Mouse (Mus musculus) adrenal gland, postnatal 25 days (tissue): Measurements from ENCODE around the gene Kera. TPM values are rescaled to one million over a fixed set of nuclear protein-coding genes. Genes with fewer than 3 reads are reported as not detected.
A peak's percentile ranks its signal among the peaks of the same experiment; 100 is the strongest.

Experiments used
- DNase-seq: peaks from one replicate; pipeline ENCODE4 v3.0.0; 2021; ENCODE audit warnings: mixed read lengths
- long read RNA-seq: library from polyadenylated mRNA; stranded (forward); transcript quantifications from one replicate; pipeline ENCODE4 v2.0.0, GENCODE M21; 2021
- total RNA-seq: library from RNA; stranded (reverse); gene quantifications from 2 replicates; pipeline ENCODE4 v1.2.3, GENCODE M21; 2021

Gene Kera
- total RNA-seq = not detected in 2 replicates
- long read RNA-seq = 0 reads

DNA sequence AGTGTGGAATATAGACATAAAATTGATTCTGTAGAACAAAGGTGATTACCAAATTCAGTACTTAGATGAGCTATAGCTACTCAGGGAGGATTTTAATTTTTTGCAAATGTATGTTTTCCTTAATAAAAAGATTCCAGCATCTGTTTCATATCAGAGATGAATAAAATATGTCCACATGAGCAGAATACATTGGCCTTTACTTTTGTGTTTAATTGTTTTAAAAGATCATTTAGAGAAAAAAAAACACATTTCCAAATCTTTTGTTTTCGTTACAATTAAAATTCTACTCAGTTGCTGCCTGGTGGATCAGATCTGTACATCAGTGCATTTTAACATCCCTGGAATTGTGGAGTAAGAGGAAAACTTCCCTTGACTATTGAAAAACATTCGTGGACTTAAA is at the start of gene Kera:
Kera (plus strand) TSS at position 301 of the 400 bp plus-strand sequence.
- no peak for DNase-seq

DNA sequence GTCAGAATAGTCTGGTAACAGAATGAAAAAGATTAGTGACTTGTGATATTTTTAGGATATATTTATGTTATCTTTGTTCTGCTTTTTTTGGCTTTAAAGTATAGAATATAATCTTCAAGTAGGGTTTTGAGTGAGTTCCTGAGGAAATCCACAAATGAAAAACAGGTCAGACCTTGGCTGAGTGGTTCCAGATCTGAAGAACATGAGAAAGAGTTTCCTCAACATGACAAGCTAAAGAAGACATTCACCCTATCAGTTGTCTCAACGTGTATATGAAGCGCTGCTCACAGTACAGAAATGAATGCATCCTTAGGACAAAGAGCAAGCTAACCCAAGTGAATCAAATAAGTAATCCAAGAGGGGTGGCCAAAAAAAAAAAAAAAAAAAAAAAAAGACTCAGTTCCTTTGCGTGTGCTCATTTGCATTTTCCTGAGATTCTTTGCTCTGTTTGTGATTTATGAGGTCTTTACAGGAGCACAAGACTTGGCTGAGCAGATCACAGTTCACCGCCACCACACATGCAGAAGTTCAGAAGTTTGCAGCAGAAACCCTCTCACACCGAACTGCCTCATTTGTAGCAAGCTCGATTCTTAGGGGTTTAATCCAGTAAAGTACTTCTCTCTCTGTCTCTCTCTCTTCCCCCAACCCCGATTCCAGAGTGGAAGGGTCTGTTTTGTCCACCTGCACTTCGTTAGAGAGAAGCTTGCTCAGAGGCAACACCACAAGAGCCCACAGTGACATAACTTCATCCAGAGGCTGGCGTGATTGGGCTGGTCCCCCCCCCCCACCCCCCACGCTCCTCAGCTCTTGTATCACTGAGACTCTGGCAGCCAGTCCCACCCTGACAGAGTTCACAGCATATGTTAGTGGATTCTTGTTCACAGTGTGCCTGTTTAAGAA is 41.5 kb upstream of the Kera start, which contains the start of gene Lum:
Lum (plus strand) TSS at position 172 of the 900 bp plus-strand sequence.
- no peak for DNase-seq

DNA sequence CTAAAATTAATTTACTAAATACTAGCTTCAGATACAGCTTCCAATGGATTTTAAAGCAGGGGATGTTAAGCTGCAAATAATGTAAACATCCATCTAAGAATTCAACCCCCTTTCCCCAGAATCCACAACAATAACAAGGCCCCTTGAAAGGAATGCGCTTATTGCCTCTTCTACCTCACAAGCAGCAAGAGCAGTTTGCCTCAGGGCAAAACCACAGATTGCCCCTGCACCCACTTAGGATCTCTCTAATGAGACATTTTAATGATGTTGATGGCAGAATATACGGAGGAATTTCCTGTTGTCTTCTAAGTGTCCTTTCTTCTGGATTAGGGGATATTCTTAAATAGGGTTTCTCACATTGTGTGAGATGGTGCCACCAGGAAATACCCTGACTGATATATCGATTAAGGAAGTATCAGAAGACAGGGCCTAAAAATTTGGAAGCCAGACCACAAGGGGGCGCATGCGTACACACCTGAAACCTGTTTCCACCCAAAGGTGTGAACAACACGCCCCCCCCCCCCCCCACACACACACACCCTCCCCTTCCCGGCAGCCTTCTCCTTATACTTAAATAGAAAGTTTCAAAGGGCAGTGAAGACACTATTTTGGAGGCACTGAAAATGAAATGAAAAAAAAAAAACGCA is 39.1 kb upstream of the Kera start:
- peak; percentile 15 for DNase-seq

DNA sequence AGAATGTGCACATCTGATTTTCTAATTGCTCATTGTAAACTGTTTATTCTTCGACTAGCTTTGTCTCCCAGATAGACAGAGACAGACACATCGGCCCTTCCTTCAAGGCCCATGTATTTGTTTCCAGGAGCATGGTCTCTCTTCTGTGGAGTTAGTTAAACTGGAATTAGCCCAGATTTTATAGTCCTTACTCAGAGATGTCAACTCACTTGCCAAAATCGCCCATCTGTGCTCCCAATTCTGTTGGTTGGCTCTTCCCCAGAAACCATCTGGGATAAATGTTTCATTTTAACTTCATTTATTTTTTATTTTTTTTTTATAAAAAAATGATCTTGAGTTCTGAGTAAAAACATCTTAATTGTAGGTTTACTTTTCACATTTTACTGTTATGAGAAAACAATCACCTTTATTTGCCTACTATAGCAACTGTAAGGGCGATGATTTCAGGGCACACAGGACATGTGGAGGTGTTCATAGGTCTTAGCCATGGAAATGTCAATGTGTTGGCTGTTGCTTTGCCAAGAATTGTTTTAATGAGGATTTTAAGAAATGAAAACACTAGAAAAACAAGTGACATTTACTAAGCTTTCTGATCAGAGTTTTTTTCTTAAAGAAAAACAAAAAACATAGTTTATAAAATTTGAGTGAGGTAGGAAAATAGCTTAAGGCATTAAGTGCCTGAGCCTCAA is 24.0 kb upstream of the Kera start:
- DNase-seq = no peak

DNA sequence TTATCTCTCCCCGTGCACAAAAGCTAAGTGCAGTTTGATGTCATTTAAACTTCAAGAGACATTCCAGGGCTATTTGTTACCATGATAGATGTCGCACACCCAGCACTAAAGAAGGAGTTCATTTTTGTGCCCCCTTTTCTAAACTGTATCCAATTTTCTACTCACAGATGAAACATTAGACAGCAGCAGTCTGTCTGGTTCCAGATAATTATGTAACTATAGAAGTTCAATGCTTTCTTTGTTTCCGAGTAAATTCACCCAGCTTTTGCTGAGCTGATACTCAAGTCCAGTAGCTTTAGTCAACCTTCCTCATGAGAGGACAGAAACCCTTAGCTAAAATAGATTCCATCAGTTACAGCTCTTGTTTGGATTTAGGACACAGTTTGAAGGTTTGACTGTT is 22.5 kb upstream of the Kera start:
- DNase-seq = no peak

DNA sequence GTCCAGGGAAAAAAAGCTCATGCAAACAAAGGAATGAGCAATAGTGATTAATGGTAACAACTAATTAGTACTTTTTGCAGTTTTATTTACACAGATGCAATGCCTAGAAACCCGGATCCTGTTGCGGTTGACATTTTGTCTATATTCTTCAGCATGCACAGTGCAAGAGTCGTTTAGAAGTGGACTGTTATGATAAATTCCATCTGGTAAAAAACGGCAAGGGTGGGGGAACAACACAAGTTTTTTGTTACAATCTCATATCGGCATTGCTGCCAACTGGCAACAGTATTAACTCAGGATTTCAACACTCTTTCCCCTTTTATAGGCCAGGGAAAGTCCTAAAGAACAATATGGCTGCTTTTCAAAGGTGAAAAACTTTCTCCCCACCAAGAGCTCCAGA is 19.5 kb upstream of the Kera start:
- DNase-seq = no peak

DNA sequence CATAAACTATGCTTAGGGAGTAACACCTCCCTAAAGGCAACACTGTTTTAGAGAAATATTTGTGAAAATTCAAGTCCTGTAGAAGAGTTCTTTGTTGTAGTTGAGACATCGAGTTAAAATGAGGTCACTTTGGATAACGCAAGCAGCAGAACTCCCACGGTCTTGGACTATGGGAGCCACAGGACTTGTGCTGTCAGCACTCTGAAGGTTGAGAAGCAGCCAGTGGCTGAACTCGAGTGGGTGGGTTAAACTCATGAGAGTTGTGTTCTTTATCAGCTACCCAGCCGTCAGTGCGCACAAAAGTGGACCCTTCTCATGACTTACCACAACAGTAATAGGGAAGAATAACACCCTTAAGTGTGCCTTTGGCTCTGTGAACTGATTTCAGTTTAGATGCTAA is 17.1 kb upstream of the Kera start:
- no peak for DNase-seq

DNA sequence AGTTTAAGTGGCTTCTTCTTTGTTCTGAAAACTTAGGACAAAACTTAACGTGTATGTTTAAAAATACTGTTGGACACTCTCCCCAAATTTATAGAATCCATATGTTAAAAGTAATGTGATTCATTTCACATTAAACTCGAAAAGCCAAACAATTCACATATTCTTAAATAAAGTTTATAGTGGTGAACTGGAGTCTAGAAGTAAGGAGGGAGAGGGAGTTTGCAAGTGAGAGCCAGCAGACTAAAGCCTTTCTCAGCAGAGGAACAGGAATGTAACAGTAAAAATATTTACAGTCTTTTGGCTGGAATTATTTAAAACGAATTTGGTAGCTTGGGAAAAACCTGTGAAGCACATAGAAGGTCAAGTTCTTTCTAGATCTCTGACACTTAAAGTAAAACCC is 15.6 kb upstream of the Kera start:
- DNase-seq = no peak

DNA sequence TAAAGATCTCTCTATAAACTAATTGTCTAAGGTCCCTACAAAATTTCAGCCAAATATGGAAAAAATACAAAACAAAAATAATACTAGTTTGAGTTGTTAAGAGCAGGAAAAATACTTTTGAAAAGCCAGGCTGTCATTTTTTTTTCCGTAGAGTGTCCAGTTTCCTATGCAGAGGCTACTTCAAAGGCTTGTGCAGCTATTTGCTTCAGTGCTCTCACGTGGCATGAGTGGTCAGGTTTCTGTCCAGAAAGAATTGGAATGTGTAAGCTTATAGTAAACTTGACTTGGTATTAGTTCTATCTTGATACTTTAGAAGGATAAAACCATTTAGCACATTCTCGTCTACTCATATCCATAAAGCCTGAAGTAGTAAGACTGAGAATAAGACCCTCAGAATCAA is 15.0 kb upstream of the Kera start:
- no peak for DNase-seq

DNA sequence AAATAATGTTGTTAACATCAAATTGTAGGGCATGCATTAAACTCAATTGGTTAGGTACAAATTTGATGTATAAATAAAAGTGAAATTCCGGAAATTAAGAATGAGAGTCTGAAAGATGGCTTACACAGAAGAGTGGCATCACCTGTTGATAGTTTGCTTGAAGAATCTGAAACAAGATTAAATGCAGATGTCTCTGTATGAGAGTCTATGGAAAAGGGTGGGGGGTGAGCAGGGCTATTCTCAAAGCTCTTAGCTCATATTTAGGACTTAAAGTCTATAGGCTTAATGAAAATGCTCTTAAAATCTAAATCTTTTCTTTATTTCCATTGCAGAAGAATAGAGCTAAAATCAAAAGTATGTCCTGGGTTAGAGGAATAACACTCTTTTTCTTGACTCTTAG is 11.0 kb upstream of the Kera start:
- no peak for DNase-seq

DNA sequence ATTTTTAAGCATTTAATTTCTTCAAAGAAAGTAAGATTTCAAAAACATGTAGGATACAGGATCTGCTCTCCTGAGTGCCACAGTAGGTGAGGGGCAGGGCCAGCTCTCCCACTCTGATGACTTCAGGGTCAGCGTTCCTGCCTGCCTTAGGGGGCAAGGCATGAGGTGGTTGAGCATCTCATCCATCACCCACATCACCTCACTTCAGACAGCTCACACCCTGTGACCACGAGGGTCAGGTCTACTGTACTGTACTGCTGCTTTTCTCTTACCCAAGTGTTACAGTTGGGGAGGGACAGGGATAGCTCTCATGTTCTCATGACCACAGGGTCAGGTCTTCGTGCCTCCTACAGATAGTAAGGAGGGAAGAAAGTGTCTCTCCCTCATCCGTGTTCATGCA is 4.9 kb upstream of the Kera start:
- no peak for DNase-seq

DNA sequence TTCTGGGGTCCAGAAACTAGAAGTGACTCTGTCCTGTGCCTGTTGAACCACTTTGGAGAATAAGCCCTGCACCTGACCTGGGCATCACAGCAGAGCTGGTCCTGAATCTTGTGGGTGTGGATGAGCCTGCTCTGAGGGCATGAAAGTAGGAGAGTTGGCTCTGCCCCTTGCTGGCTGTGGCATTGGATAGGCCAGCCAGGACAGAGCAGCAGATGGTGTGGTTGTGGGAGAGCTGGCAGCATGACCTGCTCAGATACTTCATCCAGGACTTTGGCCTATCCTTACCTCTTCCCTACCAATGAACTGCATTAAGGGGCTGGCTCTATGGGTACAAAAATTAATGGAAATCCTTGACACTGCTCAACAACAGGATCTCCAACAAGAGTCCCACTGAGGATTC is 3.4 kb upstream of the Kera start:
- DNase-seq = no peak

DNA sequence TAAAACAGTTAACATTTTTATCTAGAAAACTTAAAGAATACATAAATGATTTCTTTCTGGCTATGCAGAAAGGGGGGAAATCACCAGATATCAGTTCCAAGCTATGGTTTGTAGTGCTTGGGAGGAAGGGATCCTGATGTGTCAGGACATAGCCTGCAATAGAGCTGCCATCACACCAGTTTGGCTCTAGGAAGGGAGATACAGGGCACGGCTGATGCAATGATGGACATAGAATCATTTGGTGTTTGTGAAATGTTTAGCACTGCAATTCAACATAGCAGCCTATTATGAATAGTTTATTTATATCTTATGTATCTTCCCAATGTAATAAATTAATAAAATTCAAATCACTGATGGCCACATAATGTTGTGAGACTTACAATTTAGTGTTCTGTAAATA is 15.6 kb downstream of the Kera start:
- no peak for DNase-seq

DNA sequence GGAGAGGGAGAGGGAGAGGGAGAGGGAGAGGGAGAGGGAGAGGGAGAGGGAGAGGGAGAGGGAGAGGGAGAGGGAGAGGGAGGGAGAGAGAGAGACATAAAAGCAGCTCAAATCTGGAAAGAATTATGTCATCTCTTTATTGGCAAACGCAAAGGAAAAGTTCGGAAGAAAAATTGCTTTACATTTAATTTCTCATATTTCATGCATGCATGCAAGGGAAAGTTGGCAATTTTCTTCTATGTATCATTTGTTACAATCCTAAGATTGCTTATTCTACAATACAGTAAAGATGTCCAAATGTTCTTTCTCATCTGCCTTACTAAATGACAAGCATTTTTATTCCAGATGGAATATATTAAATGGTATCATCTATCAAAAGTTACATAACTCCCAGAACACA is 17.7 kb downstream of the Kera start:
- DNase-seq = no peak

DNA sequence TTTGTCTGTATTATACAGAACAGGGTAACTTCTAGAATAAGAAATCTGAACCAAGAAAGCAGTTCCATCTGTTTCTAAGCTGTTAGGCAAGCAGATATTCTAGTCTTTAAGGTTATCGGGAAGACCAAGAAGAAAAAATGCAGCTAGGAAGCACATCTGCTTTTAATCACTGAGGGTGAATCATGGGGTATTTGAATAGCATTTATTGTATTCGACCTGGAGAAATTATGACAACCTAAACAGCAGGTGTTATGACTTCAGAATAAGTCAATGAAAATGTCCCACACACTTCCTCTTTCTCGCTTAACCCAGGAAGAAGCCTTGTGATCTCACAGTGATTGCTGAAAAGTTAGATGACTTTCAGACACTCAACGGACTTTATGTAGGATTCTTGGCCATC is 18.4 kb downstream of the Kera start:
- DNase-seq = no peak

DNA sequence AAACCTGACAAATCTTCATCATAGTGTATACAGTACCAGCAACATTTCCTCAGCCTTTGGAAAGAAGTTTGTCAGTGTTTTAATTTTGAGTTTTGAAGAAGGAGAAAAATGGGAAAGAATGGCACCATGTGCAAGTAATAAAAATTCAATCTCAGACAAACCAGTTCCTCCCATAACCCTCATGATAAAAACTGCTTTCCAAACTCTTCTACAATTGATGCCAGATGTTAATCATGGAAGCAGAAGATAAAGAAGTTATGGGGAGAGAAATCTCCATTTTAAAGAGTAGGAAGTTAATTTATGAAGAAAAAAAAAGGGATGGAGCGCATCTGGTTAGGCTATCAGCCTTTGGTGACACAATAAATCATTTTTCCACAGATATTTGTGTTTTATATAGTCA is 19.9 kb downstream of the Kera start:
- no peak for DNase-seq

DNA sequence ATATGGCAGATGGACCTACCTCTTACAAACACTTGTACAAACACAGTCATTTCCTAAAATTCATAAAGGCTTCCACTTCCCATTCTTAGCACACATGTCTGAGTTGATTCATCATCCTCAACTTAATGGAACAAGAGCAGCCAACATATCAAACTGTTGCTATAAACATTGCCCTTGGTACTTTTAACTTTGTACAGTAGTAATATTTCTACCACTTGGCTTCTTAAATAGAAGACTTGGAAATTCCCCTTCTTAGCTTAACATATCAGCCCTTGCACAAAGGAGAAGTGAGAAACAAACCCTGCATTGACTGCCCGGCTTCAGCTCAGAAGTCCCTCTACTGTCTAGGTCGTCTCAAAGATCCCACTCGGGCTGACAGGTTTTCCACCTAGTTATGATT is 24.4 kb downstream of the Kera start:
- DNase-seq = no peak

DNA sequence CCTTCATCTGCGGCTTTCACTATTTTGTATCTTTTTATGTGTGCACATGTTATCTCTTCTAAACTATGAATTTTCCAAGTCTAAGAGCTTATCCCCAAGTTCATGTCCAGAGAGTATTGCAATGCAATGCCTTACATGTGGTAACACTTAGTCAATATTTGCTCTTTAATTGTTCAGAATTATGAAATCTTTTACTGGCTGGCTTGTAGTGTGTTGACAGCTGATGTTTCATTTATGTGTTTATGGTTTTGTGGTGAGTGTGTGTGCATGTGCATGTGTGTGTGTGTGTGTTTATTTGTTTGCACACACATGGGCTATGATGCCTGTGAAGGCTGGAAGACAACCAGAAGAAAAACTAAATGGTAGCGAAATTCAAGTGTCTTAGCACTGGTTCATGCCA is 35.2 kb downstream of the Kera start:
- DNase-seq = no peak

DNA sequence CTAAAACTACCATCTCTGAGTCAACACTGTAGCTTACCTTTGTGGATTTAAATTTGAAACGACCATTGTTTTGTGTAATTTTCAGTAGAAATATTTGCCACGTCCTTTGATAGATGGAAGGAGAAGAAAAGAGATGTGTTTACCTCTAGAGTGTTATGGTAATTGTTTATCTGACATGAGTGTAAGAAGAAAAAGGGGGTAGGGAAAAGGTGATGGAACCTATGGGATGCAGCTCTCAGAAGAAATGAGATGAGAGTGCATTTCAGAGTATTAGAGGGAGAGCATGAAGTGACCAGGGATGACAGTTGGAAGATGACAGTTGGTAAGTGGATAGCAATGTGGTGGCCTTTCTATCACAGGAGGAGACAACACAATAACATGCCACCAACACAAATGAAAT is 37.1 kb downstream of the Kera start, which contains the start of gene Epyc:
Epyc (plus strand) TSS at position 301 of the 400 bp plus-strand sequence.
- no peak for DNase-seq

DNA sequence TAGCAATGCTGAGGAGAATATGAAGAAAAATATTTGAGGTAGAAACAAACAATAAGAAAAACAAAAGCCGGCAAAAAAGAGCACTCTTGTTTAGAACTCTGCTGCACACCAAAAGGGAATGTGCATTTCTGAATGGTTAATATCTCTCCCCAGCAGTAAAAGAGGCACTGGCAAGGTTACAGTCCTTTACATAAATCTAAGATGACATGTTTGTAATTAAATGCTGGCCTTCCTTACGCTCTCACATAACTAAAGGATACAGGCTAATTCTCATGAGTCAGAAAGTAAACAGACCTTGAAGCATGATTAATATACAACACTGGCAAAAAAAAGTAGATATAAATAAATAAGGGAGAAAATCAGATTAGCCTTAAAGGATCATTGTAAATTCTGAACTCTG is 43.7 kb downstream of the Kera start:
- DNase-seq = no peak

DNA sequence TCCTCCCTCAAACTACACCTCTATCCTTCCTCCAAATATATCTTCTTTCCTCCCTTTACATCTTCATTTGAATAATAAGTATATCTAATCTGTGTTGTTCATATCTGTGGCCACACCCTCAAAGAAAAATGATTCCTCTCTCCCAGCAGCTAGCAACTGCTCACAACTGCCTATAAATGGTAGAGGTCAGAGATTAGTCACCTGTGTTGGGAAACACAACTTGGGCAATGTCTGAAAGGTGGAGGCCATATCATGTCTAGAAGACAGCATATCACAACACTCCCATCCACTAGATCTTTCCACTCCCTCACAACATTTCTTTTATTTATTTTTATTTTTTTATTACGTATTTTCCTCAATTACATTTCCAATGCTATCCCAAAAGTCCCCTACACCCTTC is 52.8 kb downstream of the Kera start:
- DNase-seq = no peak
